Mouse (Mus musculus) hindbrain, embryonic 10.5 days (tissue): ENCODE measurements around the gene Krtap1-5. TPM values are rescaled to one million over a fixed set of nuclear protein-coding genes. Genes with fewer than 3 reads are reported as not detected.
A peak's percentile ranks its signal among the peaks of the same experiment; 100 is the strongest.

Experiments
- DNase-seq: peaks from one replicate; pipeline ENCODE4 v3.0.0-alpha.2; 2017; ENCODE audit warnings: low spot score
- H3K27ac ChIP-seq: fragments of 300-500 bp; sonication (generic); 2 replicates; pipeline ENCODE4 v1.5.1; 2016; ENCODE audit warnings: mild to moderate bottlenecking, moderate library complexity
- H3K27me3 ChIP-seq: fragments of 300-500 bp; sonication (generic); 2 replicates; pipeline ENCODE4 v1.6.1; 2016; ENCODE audit warnings: mild to moderate bottlenecking; ENCODE audit not compliant: poor library complexity, insufficient read depth, severe bottlenecking
- H3K36me3 ChIP-seq: fragments of 300-500 bp; sonication (generic); 2 replicates; pipeline ENCODE4 v1.6.1; 2016; ENCODE audit warnings: mild to moderate bottlenecking, moderate library complexity
- H3K4me1 ChIP-seq: fragments of 300-500 bp; sonication (generic); replicated peaks from 2 replicates; pipeline ENCODE4 v1.6.1; 2016; ENCODE audit warnings: mild to moderate bottlenecking
- H3K4me3 ChIP-seq: fragments of 300-500 bp; sonication (generic); 2 replicates; pipeline ENCODE4 v1.5.1; 2016; ENCODE audit warnings: mild to moderate bottlenecking, moderate library complexity
- H3K9me3 ChIP-seq: fragments of 300-500 bp; sonication (generic); 2 replicates; pipeline ENCODE4 v1.6.1; 2016; ENCODE audit warnings: mild to moderate bottlenecking, moderate library complexity
- WGBS: fragments of 180-500 bp; shearing (Covaris S2); methylation state at CpG from one replicate; pipeline ENCODE4 v1.1.7; 2016; 5-methylcytosine and 5-hydroxymethylcytosine counted together
- polyA plus RNA-seq: library from polyadenylated mRNA; unstranded; fragments of >200 nt; fragmentation: Nextera tagmentation; extraction: Ambion mirVana; gene quantifications from 2 replicates; pipeline ENCODE4 v1.2.1, GENCODE M21; 2016

The Krtap1-5 gene
- polyA plus RNA-seq, 1 experiment from 2014 or later, result not detected

DNA sequence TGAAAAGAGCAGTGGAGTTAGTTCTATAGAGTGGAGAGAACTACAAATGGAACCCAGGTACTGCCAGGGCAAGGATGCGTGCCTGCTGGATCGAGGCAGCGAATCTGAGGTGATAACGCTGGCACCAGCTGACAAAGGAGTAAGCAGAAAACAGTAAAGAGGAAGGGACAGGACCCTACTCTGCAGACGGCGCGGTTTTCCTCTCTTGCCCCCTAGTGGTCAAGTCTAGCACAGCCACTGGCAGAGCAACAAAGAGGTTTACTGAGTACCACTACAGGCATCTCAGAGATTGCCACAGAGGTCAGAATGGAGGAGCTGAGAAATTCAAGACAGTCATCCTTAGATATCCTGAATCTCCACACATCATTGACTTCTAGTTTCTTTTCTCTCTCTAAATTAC, 6.7 kb downstream of the Krtap1-5 start:
- WGBS, result 6% methylated on average over 7 of the region's 7 CpGs
- H3K9me3 ChIP-seq, result no peaks in the 10 kb centered on the region
- peak overlapping the region; percentile 73; the same call in 1 of the 2 replicates for H3K27ac ChIP-seq
- H3K4me1 ChIP-seq, result peaks cover 4% of the 10 kb centered on the region; the same call in 1 of the 2 replicates
- H3K27me3 ChIP-seq, result no peaks in the 10 kb centered on the region
- H3K36me3 ChIP-seq, result no peaks in the 10 kb centered on the region
- peak overlapping the region; percentile 26; the same call in 1 of the 2 replicates for H3K4me3 ChIP-seq
- peak; percentile 83 for DNase-seq

DNA sequence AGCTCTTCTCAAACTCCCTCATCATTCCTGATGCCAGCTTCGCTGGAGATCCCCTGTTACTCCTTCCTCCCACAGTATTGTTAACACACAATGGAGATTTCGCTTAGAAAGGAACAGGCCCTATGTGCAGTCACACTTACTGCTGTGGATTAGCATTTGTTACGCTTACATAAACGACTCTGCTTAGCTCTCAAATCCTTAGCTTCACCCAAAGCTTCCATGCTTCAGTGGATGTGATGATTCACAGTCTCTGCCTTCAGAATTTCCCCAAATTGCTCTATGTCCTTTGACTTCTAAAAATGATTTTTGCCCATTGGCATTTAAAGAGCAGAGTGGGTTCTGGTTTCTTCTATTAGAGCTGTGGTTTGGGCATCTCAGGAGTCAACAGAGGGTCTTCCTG, 7.7 kb downstream of the Krtap1-5 start:
- Histone ChIP-seq H3K27ac (no peak overlapping the region), H3K4me3 (no peak overlapping the region), H3K9me3 (no peaks in the 10 kb centered on the region), H3K4me1 (peaks cover 4% of the 10 kb centered on the region; the same call in 1 of the 2 replicates), H3K36me3 (no peaks in the 10 kb centered on the region), H3K27me3 (no peaks in the 10 kb centered on the region)
- 42% methylated on average over 4 of the region's 4 CpGs for WGBS
- no peak for DNase-seq

GRCm38 (mm10) chr11:99566530-99566929, 14.3 kb downstream of the Krtap1-5 start, which contains the start of gene Krtap3-1:
Gene Krtap3-1, minus strand, starts transcription at chr11:99566630.
- H3K27ac ChIP-seq, result no peak within 1 kb of the TSS
- no peaks in the 10 kb centered on the region for H3K36me3 ChIP-seq
- no peak within 1 kb of the TSS for H3K4me3 ChIP-seq
- DNase-seq, result no peak
- H3K4me1 ChIP-seq, result no peaks in the 10 kb centered on the region
- H3K27me3 ChIP-seq, result no peaks in the 10 kb centered on the region
- H3K9me3 ChIP-seq, result no peaks in the 10 kb centered on the region
- whole genome bisulfite sequencing, result 91% methylated on average over 7 of the region's 7 CpGs

- H3K27me3 ChIP-seq, result no peaks in the 10 kb centered on the region
- no peaks in the 10 kb centered on the region for H3K36me3 ChIP-seq
- no peaks in the 10 kb centered on the region for H3K9me3 ChIP-seq
- H3K4me1 ChIP-seq, result no peaks in the 10 kb centered on the region
- H3K27ac ChIP-seq, result no peak overlapping the region
- no peak overlapping the region for H3K4me3 ChIP-seq
- 81% methylated on average over 6 of the region's 6 CpGs for WGBS
- DNase-seq, result no peak
Measured at GRCm38 (mm10) chr11:99562580-99562979, 18.2 kb downstream of the Krtap1-5 start.

GRCm38 (mm10) chr11:99559366-99559765, 21.4 kb downstream of the Krtap1-5 start, which contains the start of gene Gm11939:
Gene Gm11939, minus strand, starts transcription at chr11:99559466.
- no peak for DNase-seq
- no peaks in the 10 kb centered on the region for H3K36me3 ChIP-seq
- no peak within 1 kb of the TSS for H3K4me3 ChIP-seq
- H3K4me1 ChIP-seq, result no peaks in the 10 kb centered on the region
- H3K27ac ChIP-seq, result no peak within 1 kb of the TSS
- WGBS, result 91% methylated on average over 9 of the region's 9 CpGs
- H3K27me3 ChIP-seq, result no peaks in the 10 kb centered on the region
- no peaks in the 10 kb centered on the region for H3K9me3 ChIP-seq

GRCm38 (mm10) chr11:99557976-99558745, 22.7 kb downstream of the Krtap1-5 start:
- H3K36me3 ChIP-seq, result no peaks in the 10 kb centered on the region
- WGBS, result 73% methylated on average over 3 of the region's 3 CpGs
- no peaks in the 10 kb centered on the region for H3K9me3 ChIP-seq
- no peaks in the 10 kb centered on the region for H3K4me1 ChIP-seq
- DNase-seq, result no peak
- H3K27me3 ChIP-seq, result no peaks in the 10 kb centered on the region
- no peak overlapping the region for H3K4me3 ChIP-seq
- no peak overlapping the region for H3K27ac ChIP-seq

- H3K27ac ChIP-seq, result no peak within 1 kb of the TSS
- H3K9me3 ChIP-seq, result no peaks in the 10 kb centered on the region
- 64% methylated on average over 2 of the region's 2 CpGs for WGBS
- no peak for DNase-seq
- no peaks in the 10 kb centered on the region for H3K36me3 ChIP-seq
- H3K27me3 ChIP-seq, result no peaks in the 10 kb centered on the region
- H3K4me3 ChIP-seq, result no peak within 1 kb of the TSS
- no peaks in the 10 kb centered on the region for H3K4me1 ChIP-seq
Measured at GRCm38 (mm10) chr11:99556753-99557152, 24.1 kb downstream of the Krtap1-5 start, which contains the start of gene Krtap3-2. Gene Krtap3-2, minus strand, starts transcription at chr11:99556853.

DNA sequence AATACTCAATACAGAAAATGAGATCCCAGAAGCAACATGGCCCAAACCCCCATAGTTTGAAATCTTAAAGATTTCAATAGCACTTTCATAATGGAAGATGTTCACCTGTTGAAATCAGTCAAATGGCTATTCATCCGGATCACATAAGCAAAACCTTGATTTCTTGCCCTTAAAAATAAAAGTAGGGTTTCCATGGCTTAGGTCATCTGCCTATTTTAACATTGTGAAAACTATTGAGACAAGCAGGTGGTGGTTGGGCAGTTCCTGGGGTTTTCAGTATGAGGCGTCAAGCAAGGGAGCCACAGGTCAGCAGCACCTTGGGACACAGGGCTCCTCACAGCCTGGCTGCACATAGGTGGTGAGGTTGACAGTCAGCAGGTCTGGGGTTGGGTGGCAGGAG, 24.6 kb downstream of the Krtap1-5 start:
- H3K4me3 ChIP-seq, result no peak overlapping the region
- H3K27me3 ChIP-seq, result no peaks in the 10 kb centered on the region
- 86% methylated on average over 2 of the region's 2 CpGs for WGBS
- H3K27ac ChIP-seq, result no peak overlapping the region
- no peaks in the 10 kb centered on the region for H3K4me1 ChIP-seq
- DNase-seq, result no peak
- H3K9me3 ChIP-seq, result no peaks in the 10 kb centered on the region
- H3K36me3 ChIP-seq, result no peaks in the 10 kb centered on the region

- Histone ChIP-seq H3K36me3 (no peaks in the 10 kb centered on the region), H3K4me3 (no peak within 1 kb of the TSS), H3K9me3 (no peaks in the 10 kb centered on the region), H3K4me1 (no peaks in the 10 kb centered on the region), H3K27ac (no peak within 1 kb of the TSS), H3K27me3 (no peaks in the 10 kb centered on the region)
- 73% methylated on average over 4 of the region's 4 CpGs for WGBS
- DNase-seq, result no peak
Measured at GRCm38 (mm10) chr11:99550765-99551164, 30.1 kb downstream of the Krtap1-5 start, which contains the start of gene Krtap3-3. Gene Krtap3-3, minus strand, starts transcription at chr11:99550865.

- Histone ChIP-seq H3K4me3 (no peak overlapping the region), H3K4me1 (no peaks in the 10 kb centered on the region)
Measured at GRCm38 (mm10) chr11:99547892-99548291, 32.9 kb downstream of the Krtap1-5 start.

DNA sequence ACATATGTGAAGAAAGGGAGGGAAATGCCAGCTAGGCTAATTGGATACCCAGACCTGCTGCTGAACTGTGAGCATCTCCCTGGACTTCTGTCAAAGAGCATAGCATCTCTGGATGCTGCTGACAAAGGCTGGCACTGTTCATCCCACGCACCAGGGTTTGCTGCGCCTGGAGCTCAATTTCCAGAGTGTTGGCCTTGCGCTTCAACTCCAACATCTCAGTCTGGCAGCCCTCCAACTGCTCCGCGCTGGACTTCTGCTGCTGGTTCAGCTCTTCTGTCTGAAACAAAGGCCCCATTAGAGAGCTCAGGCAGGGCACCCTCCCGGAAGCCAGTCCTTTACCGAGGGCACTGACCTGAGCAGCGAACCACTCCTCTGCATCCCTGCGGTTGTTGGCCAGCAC, 41.1 kb downstream of the Krtap1-5 start:
- Histone ChIP-seq H3K4me3 (no peak overlapping the region), H3K4me1 (0 out of 2 replicates have a peak, but pooled peaks cover 7% of the 10 kb centered on the region), H3K9me3 (no peaks in the 10 kb centered on the region), H3K27ac (no peak overlapping the region), H3K27me3 (no peaks in the 10 kb centered on the region), H3K36me3 (no peaks in the 10 kb centered on the region)
- no peak for DNase-seq
- WGBS, result 77% methylated on average over 9 of the region's 9 CpGs

More at GRCm38 (mm10) chr11:99547892-99548291, 32.9 kb downstream of the Krtap1-5 start:
- Histone ChIP-seq H3K27ac (no peak overlapping the region), H3K36me3 (no peaks in the 10 kb centered on the region), H3K27me3 (no peaks in the 10 kb centered on the region), H3K9me3 (no peaks in the 10 kb centered on the region)
- no peak for DNase-seq
